Mouse (Mus musculus) mouse embryonic stem cell (cell line): ENCODE results near the gene Fmo4.

Source experiments
- in situ Hi-C, 2 experiments: fragments of 300-500 bp; cut with MboI; formaldehyde crosslinking; loops; 1 replicate in 1 of 2; 3 replicates in 1 of 2; pipeline ENCODE4 v1.14.3; 2019 to 2020; ENCODE audit warnings: low sequenced_read_pairs in 2 of 2, low pct_unique_long_range_greater_than_20kb in 1 of 2, mixed read lengths in 1 of 2; ENCODE audit not compliant: unreplicated experiment in 1 of 2

Gene Fmo4

GRCm38 (mm10) chr1:162807441-162807840, 6.3 kb downstream of the Fmo4 start:
- in situ Hi-C loops: no loop called here

- in situ Hi-C loops: no loop called here
These were observed 8.8 kb downstream of the Fmo4 start for GRCm38 (mm10) chr1:162805011-162805410.

GRCm38 (mm10) chr1:162796441-162796840, 17.3 kb downstream of the Fmo4 start:
- in situ Hi-C loops: loop anchor here in 1 of 2 experiments (25.0 kb wide), 1 partner anchor 266 kb away; no protein-coding TSS in a partner anchor

DNA sequence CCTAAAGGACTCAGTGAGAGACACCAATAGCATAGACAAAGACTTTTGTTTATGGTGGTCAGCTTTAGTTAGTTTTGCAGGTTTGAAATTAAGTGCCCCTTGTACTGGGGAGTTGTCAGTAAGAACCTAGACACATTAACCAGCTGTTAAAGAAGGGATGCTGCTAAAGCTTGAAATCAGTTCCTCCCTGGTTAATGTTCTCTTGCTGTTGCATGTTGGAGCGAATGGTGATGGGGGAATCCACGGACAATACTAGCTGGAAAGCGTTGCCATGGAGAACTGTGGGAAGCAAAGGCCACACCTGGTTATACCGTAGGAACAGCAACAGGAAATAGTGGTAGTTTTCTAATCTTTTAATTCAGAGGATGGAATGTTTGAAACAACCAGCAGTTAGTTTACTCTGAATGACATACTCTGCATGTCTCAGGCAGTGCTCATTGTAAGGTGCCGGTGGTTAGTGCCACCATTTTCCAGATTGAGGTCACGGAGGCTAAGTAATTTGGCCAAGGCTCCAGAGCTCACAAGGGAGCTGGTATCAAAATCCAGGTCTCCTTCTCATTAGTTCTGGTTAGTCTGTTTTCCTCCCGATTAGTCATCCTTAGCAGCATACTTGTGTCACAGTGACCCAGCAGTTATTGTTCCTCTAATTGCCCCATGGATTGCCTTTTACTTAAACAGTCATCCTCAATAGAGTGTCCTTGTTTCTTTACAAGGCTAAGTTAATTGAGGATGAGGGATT, 21.3 kb downstream of the Fmo4 start:
- in situ Hi-C loops: loop anchor here in 1 of 2 experiments (25.0 kb wide), 1 partner anchor 270 kb away; no protein-coding TSS in a partner anchor

DNA sequence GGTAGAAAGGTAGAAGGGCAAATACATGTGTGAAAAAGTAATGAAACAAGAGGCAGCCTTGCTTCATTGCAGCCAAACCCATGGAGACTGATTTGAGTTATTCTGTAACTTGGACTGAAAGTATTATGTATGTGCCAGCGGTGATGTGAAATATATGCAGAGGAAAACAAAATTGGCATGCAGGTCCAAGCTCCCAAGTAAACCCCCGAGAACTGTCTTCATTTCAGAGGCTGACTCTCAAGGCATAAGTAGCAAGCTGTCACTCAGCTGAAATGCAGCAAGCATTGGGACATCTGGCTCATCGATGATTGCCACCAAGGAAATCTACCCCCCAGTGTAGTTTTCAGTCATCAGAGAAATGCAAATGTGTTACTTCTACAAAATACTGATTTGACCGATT, 28.6 kb downstream of the Fmo4 start:
- in situ Hi-C loops: loop anchor here in 1 of 2 experiments (25.0 kb wide), 1 partner anchor 277 kb away; no protein-coding TSS in a partner anchor

DNA sequence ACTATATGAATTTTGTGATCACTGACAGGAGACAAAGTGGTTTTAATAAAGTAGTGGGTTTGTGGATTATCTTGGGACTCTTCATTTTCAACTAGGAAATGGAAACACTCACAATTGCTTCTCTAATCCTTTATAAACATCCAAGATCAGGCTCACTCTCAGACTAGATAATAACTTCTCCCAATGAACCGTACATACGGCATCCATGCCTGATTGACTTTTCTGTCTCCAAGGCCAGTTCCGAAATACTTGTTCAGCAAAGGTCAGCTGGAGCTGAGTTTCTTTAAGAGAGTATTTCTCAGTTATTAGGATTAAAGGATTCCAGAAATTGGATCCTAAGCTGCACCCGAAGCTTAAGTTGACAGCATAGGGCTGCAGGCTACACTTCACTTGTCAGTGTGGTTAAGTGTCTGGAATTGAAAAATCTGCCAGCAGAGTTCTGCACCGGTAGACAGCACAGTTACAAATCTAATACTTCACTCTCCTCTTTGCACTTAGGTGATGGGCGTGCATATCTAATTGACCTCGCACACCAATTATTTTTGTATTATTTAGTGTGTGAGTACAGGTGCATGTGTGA, 30.0 kb downstream of the Fmo4 start:
- in situ Hi-C loops: loop anchor here in 1 of 2 experiments (25.0 kb wide), 1 partner anchor 279 kb away; no protein-coding TSS in a partner anchor

DNA sequence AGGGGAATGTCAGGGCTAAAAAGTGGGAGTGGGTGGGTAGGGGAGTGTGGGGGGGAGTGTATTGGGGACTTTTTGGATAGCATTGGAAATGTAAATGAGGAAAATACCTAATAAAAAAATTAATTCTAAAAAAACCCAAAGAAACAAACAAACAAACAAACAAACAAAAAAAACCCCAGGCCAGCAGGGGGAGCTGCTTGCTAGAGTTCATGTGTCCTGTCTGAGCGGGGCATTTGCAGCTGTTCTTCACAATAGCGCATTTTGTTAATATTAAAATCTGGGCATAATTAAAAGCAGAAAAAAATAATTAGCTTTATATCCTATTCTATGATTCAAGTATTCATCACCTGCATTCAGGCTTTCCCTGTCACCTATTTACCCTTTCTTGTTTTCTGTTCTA, 32.7 kb downstream of the Fmo4 start:
- in situ Hi-C loops: loop anchor here in 1 of 2 experiments (25.0 kb wide), 1 partner anchor 281 kb away; no protein-coding TSS in a partner anchor

- in situ Hi-C loops: loop anchor here in 1 of 2 experiments (25.0 kb wide), 1 partner anchor 284 kb away; no protein-coding TSS in a partner anchor
These were observed 35.7 kb downstream of the Fmo4 start for GRCm38 (mm10) chr1:162777943-162778538.

- in situ Hi-C loops: no loop called here
These were observed 40.1 kb downstream of the Fmo4 start for GRCm38 (mm10) chr1:162773661-162774060.

DNA sequence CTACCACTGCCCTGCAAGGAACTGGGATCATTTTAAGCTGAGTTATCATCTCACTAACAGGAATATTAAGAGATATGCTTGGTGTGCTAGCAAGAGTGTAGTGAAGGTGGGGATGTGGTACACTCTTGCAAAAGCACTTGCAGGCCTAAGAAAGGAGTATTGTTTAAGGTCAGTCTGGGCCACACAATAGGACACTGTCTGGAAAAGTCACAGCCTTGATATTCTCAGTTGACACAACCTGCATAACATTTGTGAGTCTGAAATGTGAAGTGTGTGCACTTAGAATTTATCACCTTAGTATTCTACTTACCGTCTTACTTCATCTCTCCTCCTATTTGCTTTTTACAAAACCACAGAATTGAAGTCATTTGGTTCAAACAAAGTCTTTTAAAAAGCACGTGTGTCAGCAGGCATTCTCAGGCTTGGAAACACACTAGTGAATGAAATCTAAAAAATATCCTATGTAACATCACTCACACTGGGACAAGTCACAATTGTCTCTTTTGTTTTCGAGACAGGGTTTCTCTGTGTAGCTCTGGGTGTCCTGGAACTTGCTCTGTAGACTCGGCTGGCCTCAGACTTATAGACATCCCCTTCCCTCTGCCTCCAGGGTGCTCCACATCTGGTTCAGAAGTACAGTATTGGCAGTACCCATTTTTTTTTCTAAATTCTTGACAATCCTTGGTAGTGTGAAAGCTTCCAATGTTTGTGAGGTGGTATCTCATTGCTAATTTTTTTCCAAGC, 42.0 kb downstream of the Fmo4 start:
- in situ Hi-C loops: no loop called here

- in situ Hi-C loops: no loop called here
These were observed 61.8 kb downstream of the Fmo4 start for GRCm38 (mm10) chr1:162752009-162752408.

DNA sequence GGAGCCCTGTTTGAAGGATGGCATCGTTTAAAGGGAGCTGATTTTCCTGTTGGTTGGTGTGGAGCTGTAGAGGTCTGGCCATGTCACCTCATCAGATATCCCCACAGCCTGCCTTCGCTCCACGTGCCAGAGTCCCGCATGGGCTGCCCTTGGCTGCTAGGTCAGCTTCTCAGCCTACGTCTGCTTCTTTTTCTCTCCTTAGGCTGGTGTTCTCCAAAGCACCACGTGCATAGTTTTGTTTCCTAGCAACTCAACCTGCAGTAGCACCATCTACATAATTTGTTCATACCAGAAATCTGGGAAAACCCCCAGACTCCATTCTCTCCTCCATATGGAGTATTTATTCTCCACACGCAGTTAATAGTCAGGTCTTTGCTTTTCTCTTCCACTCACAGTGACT, 64.2 kb downstream of the Fmo4 start:
- in situ Hi-C loops: no loop called here

- in situ Hi-C loops: no loop called here
These were observed 65.0 kb downstream of the Fmo4 start for GRCm38 (mm10) chr1:162748761-162749160.
